Mouse (Mus musculus): ENCODE data around the gene Rbm14.
A peak's percentile ranks its signal among the peaks of the same experiment; 100 is the strongest.

Rbm14 gene

GRCm38 (mm10) chr19:4811063-4811908 lies at the start of gene Rbm14, which contains the start of gene Gm21992:
TSS of gene Rbm14 (minus strand) at chr19:4811634.
TSS of gene Gm21992 (minus strand) at chr19:4811612.
- peak; percentile 99 for DNase-seq (ENCODE audit: low spot score)

GRCm38 (mm10) chr19:4859081-4859480 lies 47.6 kb upstream of the Rbm14 start:
- DNase-seq (ENCODE audit: low spot score) = no peak

- DNase-seq (ENCODE audit: low spot score) = no peak
Measured at GRCm38 (mm10) chr19:4855951-4856350, 44.5 kb upstream of the Rbm14 start.

- DNase-seq (ENCODE audit: low spot score) = no peak
Measured at GRCm38 (mm10) chr19:4855470-4855820, 44.0 kb upstream of the Rbm14 start.

- peak; percentile 92 for DNase-seq (ENCODE audit: low spot score)
Measured at GRCm38 (mm10) chr19:4854552-4855469, 43.4 kb upstream of the Rbm14 start, which contains the start of gene Ctsf. TSS of gene Ctsf (plus strand) at chr19:4855130.

GRCm38 (mm10) chr19:4850281-4850680 lies 38.8 kb upstream of the Rbm14 start:
- DNase-seq (ENCODE audit: low spot score) = no peak

- no peak for DNase-seq (ENCODE audit: low spot score)
Measured at GRCm38 (mm10) chr19:4849800-4850199, 38.4 kb upstream of the Rbm14 start.

GRCm38 (mm10) chr19:4847490-4847889 lies 36.1 kb upstream of the Rbm14 start:
- peak; percentile 35 for DNase-seq (ENCODE audit: low spot score)

- no peak for DNase-seq (ENCODE audit: low spot score)
Measured at GRCm38 (mm10) chr19:4845846-4846245, 34.4 kb upstream of the Rbm14 start.

GRCm38 (mm10) chr19:4842611-4843010 lies 31.2 kb upstream of the Rbm14 start:
- DNase-seq (ENCODE audit: low spot score) = no peak

GRCm38 (mm10) chr19:4840848-4841247 lies 29.4 kb upstream of the Rbm14 start:
- no peak for DNase-seq (ENCODE audit: low spot score)

- DNase-seq (ENCODE audit: low spot score) = peak; percentile 97
Measured at GRCm38 (mm10) chr19:4839149-4839548, 27.7 kb upstream of the Rbm14 start, which contains the start of the genes Ccs and Ccdc87. TSS of gene Ccs (minus strand) at chr19:4839332. TSS of gene Ccdc87 (plus strand) at chr19:4839366.

- DNase-seq (ENCODE audit: low spot score) = no peak
Measured at GRCm38 (mm10) chr19:4838526-4839140, 27.2 kb upstream of the Rbm14 start.

- DNase-seq (ENCODE audit: low spot score) = no peak
Measured at GRCm38 (mm10) chr19:4837049-4837448, 25.6 kb upstream of the Rbm14 start.

GRCm38 (mm10) chr19:4836096-4836495 lies 24.7 kb upstream of the Rbm14 start:
- no peak for DNase-seq (ENCODE audit: low spot score)

GRCm38 (mm10) chr19:4833977-4834376 lies 22.5 kb upstream of the Rbm14 start:
- DNase-seq (ENCODE audit: low spot score) = no peak

GRCm38 (mm10) chr19:4829156-4829555 lies 17.7 kb upstream of the Rbm14 start:
- no peak for DNase-seq (ENCODE audit: low spot score)

- DNase-seq (ENCODE audit: low spot score) = no peak
Measured at GRCm38 (mm10) chr19:4828444-4829114, 17.1 kb upstream of the Rbm14 start.

GRCm38 (mm10) chr19:4820678-4821303 lies 9.4 kb upstream of the Rbm14 start:
- no peak for DNase-seq (ENCODE audit: low spot score)

- DNase-seq (ENCODE audit: low spot score) = no peak
Measured at GRCm38 (mm10) chr19:4817182-4817835, 5.9 kb upstream of the Rbm14 start.

GRCm38 (mm10) chr19:4813015-4813414 lies 1.6 kb upstream of the Rbm14 start:
- DNase-seq (ENCODE audit: low spot score) = peak; percentile 45

All from embryo, embryonic 10.5 days (tissue).